Mouse (Mus musculus): ENCODE results near the gene Mmp15.
A peak's percentile ranks its signal among the peaks of the same experiment; 100 is the strongest.
"Not testable (repeated sequence)": the region's sequence is repeated elsewhere in the genome, so short reads cannot be mapped to it uniquely, and the experiment has no call there.

Mmp15 gene

DNA sequence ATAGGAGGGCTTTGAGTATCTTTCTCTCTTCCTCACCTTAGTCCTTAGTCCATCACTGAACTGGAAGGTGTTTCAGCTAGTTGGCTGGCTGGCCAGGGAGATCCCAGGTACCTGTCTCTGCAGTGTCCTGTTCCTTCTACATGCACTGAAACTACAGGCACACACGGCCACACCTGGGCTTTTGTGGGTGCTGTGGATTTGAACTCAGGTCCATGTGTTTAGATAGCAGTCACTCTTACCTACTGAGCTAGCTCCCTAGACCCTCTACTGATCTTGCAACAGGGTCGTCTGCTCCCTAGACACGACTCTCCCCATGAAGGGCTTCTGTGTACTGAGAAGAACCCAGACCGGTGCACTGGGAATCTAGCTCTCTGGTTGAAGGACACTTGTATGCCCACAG is 25.0 kb downstream of the Mmp15 start:
- no peak for DNase-seq (ENCODE audit: low read depth)

- DNase-seq (ENCODE audit: low read depth): no peak
Measured at GRCm38 (mm10) chr8:95377863-95378291, 25.8 kb downstream of the Mmp15 start.

DNA sequence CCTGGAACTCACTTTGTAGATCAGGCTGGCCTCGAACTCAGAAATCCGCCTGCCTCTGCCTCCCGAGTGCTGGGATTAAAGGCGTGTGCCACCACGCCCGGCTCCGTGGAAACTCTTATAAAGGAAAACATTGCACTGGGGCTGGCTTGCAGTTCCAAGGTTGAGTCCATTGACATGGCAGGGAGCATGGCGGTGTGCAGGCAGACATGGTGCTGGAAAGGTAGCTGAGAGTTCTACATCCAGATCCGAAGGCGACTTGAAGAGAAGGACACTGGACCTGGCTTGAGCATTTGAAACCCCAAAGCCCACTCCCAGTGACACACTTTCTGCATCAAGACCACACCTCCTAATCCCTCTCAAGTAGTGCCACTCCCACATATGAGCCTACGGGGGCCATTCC is 26.9 kb downstream of the Mmp15 start:
- DNase-seq (ENCODE audit: low read depth): not testable (repeated sequence)

DNA sequence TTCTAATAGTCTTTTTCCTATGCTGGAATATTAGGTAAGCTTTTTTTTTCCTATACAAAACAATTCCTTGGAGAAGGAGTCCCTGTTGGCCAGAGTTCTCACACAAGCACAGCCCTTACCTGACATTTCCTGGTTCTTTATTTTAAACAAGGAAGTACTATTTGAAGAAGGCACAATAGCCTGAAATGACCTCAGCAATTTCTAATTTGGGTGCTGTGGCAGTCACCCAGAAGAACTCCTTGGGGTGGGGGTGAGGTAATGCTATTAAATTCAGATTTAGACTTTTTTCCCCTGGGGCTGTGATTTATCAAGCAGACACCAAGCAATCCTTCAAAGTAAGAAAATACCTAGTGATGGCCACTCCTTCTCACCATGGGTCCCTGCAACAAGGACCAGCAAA is 28.9 kb downstream of the Mmp15 start:
- DNase-seq (ENCODE audit: low read depth): no peak

- no peak for DNase-seq (ENCODE audit: low read depth)
Measured at GRCm38 (mm10) chr8:95381595-95381994, 29.5 kb downstream of the Mmp15 start.

DNA sequence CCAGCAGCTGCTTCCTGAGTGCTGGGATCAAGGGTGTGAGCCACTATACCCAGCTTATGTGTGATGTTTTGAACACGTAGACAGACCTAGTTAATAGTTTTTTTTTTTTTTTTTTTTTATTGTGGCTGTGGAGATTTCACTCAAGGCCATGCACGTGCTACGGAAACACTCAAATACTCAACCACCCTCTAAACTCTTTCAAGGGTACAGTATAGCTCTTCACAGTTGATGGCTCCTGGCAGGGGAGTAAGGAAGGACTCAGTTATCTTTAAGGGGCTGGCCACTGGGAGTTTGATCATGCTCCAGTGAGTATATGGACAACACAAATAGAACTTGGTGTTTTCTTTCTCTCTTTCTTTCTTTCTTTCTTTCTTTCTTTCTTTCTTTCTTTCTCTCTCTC is 32.4 kb downstream of the Mmp15 start:
- no peak for DNase-seq (ENCODE audit: low read depth)

DNA sequence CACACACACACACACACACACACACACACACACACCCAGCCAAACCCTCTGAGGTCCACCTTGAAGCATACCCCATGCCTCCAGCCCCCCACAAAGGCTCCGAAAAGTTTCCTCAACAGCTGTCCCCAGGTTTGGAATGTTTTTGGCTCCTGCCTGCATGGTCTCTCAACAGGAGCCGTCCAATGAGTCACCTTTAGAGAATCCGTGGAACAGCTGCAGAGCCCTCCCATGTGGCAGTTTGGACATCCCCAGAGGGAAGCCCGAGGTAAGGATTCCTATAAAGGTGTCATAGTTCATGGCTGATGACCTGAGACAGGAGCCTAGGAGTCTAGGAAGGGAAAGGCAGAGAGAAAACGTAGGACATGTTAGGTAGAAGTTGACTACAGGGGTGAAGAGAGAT is 34.0 kb downstream of the Mmp15 start:
- no peak for DNase-seq (ENCODE audit: low read depth)

DNA sequence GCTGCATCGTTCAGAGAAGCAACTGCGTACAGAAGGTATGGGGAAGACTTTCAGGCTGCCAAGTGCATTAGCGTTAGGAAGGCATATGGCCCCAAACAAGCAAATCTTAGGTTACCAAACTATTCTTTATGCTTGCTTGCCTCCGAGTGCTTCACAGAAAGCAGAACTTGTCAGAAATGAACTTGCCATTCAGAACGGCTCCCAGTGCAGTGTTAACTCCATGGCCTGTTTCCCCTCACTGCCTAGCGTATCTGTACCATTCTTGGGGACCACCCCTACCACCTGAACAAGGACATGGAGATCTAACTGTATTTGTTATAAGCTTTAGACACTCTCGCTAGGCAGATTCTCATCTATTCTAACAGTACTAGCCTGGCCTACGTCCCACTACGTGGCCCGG is 35.2 kb downstream of the Mmp15 start:
- no peak for DNase-seq (ENCODE audit: low read depth)

DNA sequence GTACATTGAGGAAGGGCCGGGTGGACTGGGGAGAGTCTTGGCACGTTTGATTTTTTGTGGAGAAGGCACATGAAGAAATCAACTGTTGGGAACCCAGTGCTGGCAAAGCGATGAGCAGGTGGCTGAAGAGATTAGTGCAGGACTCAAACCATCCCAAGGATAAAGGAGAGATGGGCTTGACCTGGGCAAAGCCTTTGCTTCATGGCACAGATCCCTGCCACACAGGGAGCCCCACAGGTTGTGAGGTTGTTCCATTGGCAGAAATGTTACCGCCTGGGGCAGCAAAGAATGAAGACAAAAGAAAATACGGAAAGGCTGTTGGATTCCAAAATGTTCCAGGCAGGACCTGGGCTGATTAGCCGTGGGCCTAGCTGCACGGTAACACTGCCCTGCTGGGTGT is 35.9 kb downstream of the Mmp15 start:
- DNase-seq (ENCODE audit: low read depth): no peak

DNA sequence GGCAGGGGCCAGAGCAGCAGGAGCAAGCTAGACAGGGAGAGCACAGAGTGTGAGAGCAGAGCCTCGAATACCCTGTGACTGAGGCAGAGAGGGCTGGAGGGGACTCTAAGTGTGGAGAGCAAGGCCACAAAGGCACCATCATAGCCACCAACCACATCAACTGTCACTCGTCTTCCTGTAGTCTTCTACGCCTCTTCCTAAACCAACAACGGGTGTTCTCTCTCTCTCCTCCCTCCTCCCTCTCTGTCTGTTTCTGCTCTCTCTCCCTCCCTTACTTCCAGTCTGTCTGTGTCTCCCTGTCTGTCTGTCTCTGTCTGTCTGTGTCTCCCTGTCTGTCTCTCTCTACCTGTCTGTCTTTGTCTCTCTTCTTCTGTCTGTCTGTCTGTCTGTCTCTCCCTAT is 38.2 kb downstream of the Mmp15 start:
- DNase-seq (ENCODE audit: low read depth): peak; percentile 65

GRCm38 (mm10) chr8:95391101-95391500 is 39.0 kb downstream of the Mmp15 start:
- DNase-seq (ENCODE audit: low read depth): no peak

DNA sequence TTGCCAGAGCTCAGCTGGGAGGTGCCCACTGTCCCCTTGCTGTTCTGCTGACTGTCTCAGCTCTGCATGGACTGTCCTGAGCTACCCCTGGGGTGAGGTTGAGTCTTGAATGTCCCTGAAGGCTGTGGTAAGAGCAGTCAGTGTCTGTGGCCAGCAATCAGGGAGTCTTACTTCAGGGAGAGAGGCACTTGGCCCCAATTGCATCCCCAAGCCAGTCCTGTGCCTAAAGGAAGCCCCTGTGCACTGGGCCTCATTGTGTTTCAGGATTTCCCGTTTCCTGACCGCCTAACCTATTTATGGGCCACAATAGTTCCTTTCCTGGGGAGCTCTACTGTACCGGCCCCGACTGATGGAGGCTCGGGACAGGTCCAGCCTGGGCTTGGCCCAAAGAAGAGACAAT is 40.5 kb downstream of the Mmp15 start:
- peak; percentile 41 for DNase-seq (ENCODE audit: low read depth)

GRCm38 (mm10) chr8:95395186-95395918 is 43.3 kb downstream of the Mmp15 start:
- DNase-seq (ENCODE audit: low read depth): no peak

- DNase-seq (ENCODE audit: low read depth): no peak
Measured at GRCm38 (mm10) chr8:95396752-95397151, 44.7 kb downstream of the Mmp15 start.

GRCm38 (mm10) chr8:95397201-95397600 is 45.1 kb downstream of the Mmp15 start:
- DNase-seq (ENCODE audit: low read depth): no peak

- no peak for DNase-seq (ENCODE audit: low read depth)
Measured at GRCm38 (mm10) chr8:95399131-95399530, 47.1 kb downstream of the Mmp15 start.

GRCm38 (mm10) chr8:95401091-95401490 is 49.0 kb downstream of the Mmp15 start:
- no peak for DNase-seq (ENCODE audit: low read depth)

- DNase-seq (ENCODE audit: low read depth): no peak
Measured at GRCm38 (mm10) chr8:95409518-95409917, 57.5 kb downstream of the Mmp15 start.

- DNase-seq (ENCODE audit: low read depth): peak; percentile 20
Measured at GRCm38 (mm10) chr8:95411309-95411972, 59.4 kb downstream of the Mmp15 start.

- no peak for DNase-seq (ENCODE audit: low read depth)
Measured at GRCm38 (mm10) chr8:95422193-95422810, 70.2 kb downstream of the Mmp15 start.

Data from 416B (cell line).